Mouse (Mus musculus): ENCODE results near the gene Sirt6. TPM values are rescaled to one million over a fixed set of nuclear protein-coding genes. Genes with fewer than 3 reads are reported as not detected.

Sirt6 gene
- polyA plus RNA-seq, 1 experiment from 2014 or later: 52.7 TPM

- H3K27ac ChIP-seq: no peak overlapping the region
- H3K27me3 ChIP-seq: no peaks in the 10 kb centered on the region
- H3K9me3 ChIP-seq: no peaks in the 10 kb centered on the region
- H3K9ac ChIP-seq: no peak overlapping the region
- no peak overlapping the region for H3K4me3 ChIP-seq
- H3K36me3 ChIP-seq: peaks cover 44% of the 10 kb centered on the region
- no peak overlapping the region for H3K4me2 ChIP-seq
- no peak for ATAC-seq (ENCODE audit: insufficient number of reproducible peaks, insufficient read depth, low FRiP score, low TSS enrichment, low read depth)
- H3K4me1 ChIP-seq: 0 out of 2 replicates have a peak, but pooled peaks cover 7% of the 10 kb centered on the region
- WGBS: 65% methylated on average over 5 of the region's 5 CpGs
These were observed 7.6 kb downstream of the Sirt6 start for GRCm38 (mm10) chr10:81619976-81620375.

DNA sequence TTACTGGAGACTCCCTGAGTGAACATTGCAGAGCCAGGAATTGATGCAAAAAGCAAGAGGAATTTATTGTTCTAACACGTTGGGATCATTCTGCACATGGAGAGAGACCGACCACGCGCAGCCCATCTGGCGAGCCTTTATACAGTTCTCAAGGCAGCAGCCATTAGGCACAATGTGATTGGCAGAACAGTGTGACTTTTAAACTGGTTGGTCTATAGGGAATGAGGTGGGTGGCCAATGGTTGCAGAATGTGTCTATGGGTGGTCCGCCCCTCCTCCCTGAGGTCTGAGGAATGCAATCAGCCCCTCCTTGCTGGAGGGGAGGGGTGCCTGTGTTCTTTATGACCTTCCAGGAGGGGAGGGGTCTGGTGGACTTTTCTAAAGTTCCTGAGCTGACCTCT, 12.1 kb downstream of the Sirt6 start:
- H3K36me3 ChIP-seq: peaks cover 2% of the 10 kb centered on the region; the same call in 1 of the 2 replicates
- no peak overlapping the region for H3K27ac ChIP-seq
- ATAC-seq (ENCODE audit: insufficient number of reproducible peaks, insufficient read depth, low FRiP score, low TSS enrichment, low read depth): no peak
- WGBS: 63% methylated on average over 6 of the region's 6 CpGs
- H3K4me2 ChIP-seq: no peak overlapping the region
- no peaks in the 10 kb centered on the region for H3K9me3 ChIP-seq
- H3K9ac ChIP-seq: no peak overlapping the region
- H3K4me3 ChIP-seq: no peak overlapping the region
- H3K27me3 ChIP-seq: no peaks in the 10 kb centered on the region
- H3K4me1 ChIP-seq: 0 out of 2 replicates have a peak, but pooled peaks cover 8% of the 10 kb centered on the region

- H3K9me3 ChIP-seq: no peaks in the 10 kb centered on the region
- no peak overlapping the region for H3K4me2 ChIP-seq
- H3K27ac ChIP-seq: no peak overlapping the region
- ATAC-seq (ENCODE audit: insufficient number of reproducible peaks, insufficient read depth, low FRiP score, low TSS enrichment, low read depth): no peak
- H3K4me3 ChIP-seq: no peak overlapping the region
- WGBS: 58% methylated on average over 3 of the region's 3 CpGs
- H3K9ac ChIP-seq: no peak overlapping the region
- peaks cover 11% of the 10 kb centered on the region for H3K36me3 ChIP-seq
- H3K27me3 ChIP-seq: no peaks in the 10 kb centered on the region
- 0 out of 2 replicates have a peak, but pooled peaks cover 8% of the 10 kb centered on the region for H3K4me1 ChIP-seq
These were observed 14.8 kb downstream of the Sirt6 start for GRCm38 (mm10) chr10:81612779-81613178.

DNA sequence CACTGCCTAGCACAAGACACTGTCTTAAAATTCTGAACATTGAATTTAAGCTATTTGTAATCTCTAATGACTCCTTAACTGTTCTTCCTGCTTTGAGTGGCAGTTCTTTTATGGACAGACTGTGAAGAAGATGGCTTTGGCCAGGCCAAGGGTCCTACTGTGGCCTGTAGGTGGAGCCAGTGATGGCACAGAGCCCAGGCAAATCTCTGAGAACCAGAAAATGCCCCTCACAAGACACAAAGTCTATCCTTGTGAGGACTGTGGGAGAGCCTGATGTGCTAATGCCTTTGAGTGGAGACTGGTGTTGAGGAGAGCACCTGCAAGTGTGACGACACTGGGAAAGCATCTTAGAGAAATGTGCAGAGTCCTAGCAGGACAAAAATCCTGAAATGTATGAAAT, 19.3 kb downstream of the Sirt6 start:
- Histone ChIP-seq H3K36me3 (peaks cover 11% of the 10 kb centered on the region), H3K4me1 (peaks cover 23% of the 10 kb centered on the region), H3K9me3 (no peaks in the 10 kb centered on the region), H3K4me3 (no peak overlapping the region), H3K27ac (no peak overlapping the region), H3K27me3 (no peaks in the 10 kb centered on the region), H3K9ac (no peak overlapping the region), H3K4me2 (no peak overlapping the region)
- ATAC-seq (ENCODE audit: insufficient number of reproducible peaks, insufficient read depth, low FRiP score, low TSS enrichment, low read depth): no peak
- 93% methylated on average over 1 of the region's 1 CpGs for WGBS

DNA sequence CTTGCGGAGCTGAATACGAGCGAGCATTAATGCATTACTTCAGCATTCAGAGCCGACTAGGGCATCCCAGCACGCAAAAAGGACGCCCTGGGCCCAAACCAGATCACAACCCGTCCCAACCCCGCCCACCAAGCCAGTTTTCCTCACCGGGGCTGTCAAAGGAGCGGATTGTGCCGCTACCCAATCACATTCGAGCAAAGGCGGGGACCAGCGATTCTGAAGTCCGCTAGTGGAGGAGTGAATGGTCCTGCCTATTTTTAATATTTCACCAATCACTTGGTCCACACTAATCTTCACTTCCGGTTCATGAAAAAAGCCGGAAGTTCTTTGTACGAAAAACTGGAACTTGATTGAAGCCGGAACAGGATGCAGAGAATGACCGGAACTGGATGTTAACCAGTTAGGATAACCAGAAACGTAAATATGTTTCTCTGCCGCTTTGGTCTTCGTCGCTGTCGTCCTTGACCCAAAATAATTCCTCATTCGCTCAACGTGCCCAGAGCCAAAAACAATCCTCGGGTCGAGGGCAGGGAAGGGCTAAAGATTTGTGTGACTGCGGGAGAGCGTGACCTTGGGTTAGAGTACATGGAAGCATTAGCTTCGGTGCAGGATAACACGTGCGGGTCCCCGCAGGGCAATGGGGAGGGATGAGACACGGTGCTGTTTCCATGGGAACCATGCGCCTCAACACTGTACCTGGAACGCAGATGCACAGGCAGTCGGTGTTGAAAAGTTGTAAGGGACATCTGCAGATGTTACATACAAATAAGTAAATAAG, 21.4 kb downstream of the Sirt6 start, which contains the start of gene BC025920:
BC025920 (plus strand) TSS at position 297 of the 778 bp plus-strand sequence.
- peak within 1 kb of the TSS; percentile 93 for H3K27ac ChIP-seq
- peaks cover 11% of the 10 kb centered on the region for H3K36me3 ChIP-seq
- H3K4me1 ChIP-seq: peaks cover 37% of the 10 kb centered on the region
- peak within 1 kb of the TSS; percentile 74 for H3K9ac ChIP-seq
- peak within 1 kb of the TSS; percentile 84 for H3K4me2 ChIP-seq
- under 1% methylated on average over 39 of the region's 39 CpGs for WGBS
- ATAC-seq (ENCODE audit: insufficient number of reproducible peaks, insufficient read depth, low FRiP score, low TSS enrichment, low read depth): peak; percentile 81
- no peaks in the 10 kb centered on the region for H3K27me3 ChIP-seq
- H3K9me3 ChIP-seq: no peaks in the 10 kb centered on the region
- H3K4me3 ChIP-seq: peak within 1 kb of the TSS; percentile 60

- ATAC-seq (ENCODE audit: insufficient number of reproducible peaks, insufficient read depth, low FRiP score, low TSS enrichment, low read depth): no peak
- Histone ChIP-seq H3K4me1 (peaks cover 42% of the 10 kb centered on the region), H3K4me3 (peak overlapping the region; percentile 60), H3K27me3 (no peaks in the 10 kb centered on the region), H3K36me3 (peaks cover 11% of the 10 kb centered on the region), H3K9me3 (no peaks in the 10 kb centered on the region), H3K27ac (peak overlapping the region; percentile 93), H3K9ac (peak overlapping the region; percentile 67), H3K4me2 (peak overlapping the region; percentile 84)
- 3% methylated on average over 14 of the region's 14 CpGs for WGBS
These were observed 22.0 kb downstream of the Sirt6 start for GRCm38 (mm10) chr10:81605666-81605973.

GRCm38 (mm10) chr10:81604968-81605665, 22.5 kb downstream of the Sirt6 start:
- H3K36me3 ChIP-seq: peaks cover 11% of the 10 kb centered on the region
- H3K9ac ChIP-seq: peak overlapping the region; percentile 67
- H3K4me1 ChIP-seq: peaks cover 46% of the 10 kb centered on the region
- H3K27me3 ChIP-seq: no peaks in the 10 kb centered on the region
- no peaks in the 10 kb centered on the region for H3K9me3 ChIP-seq
- WGBS: 19% methylated on average over 29 of the region's 29 CpGs
- H3K27ac ChIP-seq: peak overlapping the region; percentile 93
- peak overlapping the region; percentile 60 for H3K4me3 ChIP-seq
- H3K4me2 ChIP-seq: peak overlapping the region; percentile 84
- no peak for ATAC-seq (ENCODE audit: insufficient number of reproducible peaks, insufficient read depth, low FRiP score, low TSS enrichment, low read depth)

DNA sequence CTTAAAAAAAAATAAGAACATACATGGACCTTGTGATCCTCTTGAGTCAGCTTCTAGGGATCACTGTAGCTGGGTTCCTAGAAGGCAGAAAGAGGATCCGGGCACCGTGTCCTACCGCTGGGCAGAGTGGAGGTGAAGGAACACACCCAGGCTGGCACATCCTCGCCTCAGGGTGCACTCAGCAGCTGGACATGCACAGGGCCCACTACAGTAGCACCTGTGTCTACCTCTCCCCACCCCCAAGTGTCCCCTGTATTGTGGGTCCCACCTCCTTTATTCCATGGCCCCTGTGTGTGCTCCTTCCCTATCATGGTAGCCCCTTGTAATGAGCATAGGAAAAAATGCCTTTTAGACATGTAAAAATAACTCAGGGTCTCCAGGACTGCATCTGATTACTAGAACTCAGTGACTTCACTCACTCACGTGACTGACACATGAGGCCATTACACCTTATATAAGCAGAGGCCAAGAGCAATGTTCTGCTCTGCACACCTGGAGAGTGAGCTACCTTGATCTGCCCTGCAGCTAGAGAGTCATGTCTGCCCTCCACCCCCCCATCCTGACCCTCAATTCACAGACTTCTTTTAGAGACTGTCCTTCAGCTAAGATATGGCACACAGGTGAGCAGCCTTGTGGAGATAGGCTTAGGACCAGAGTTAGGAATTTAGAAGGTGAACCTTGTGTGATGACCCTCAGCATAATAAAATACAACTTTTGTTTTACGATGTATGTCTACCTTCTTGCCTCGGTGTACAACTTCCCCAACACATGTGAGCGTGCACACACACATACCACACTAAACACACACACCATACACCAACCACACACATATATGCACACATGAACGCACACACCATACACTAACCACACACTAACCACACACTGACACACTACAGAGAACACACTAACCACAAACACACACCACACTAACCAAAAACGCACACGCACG, 23.3 kb downstream of the Sirt6 start:
- H3K9ac ChIP-seq: peak overlapping the region; percentile 23; the same call in 1 of the 2 replicates
- no peaks in the 10 kb centered on the region for H3K27me3 ChIP-seq
- peaks cover 47% of the 10 kb centered on the region for H3K4me1 ChIP-seq
- peaks cover 9% of the 10 kb centered on the region for H3K36me3 ChIP-seq
- H3K27ac ChIP-seq: no peak overlapping the region
- no peak for ATAC-seq (ENCODE audit: insufficient number of reproducible peaks, insufficient read depth, low FRiP score, low TSS enrichment, low read depth)
- WGBS: 73% methylated on average over 12 of the region's 12 CpGs
- peak overlapping the region; percentile 84 for H3K4me2 ChIP-seq
- no peak overlapping the region for H3K4me3 ChIP-seq
- H3K9me3 ChIP-seq: no peaks in the 10 kb centered on the region

DNA sequence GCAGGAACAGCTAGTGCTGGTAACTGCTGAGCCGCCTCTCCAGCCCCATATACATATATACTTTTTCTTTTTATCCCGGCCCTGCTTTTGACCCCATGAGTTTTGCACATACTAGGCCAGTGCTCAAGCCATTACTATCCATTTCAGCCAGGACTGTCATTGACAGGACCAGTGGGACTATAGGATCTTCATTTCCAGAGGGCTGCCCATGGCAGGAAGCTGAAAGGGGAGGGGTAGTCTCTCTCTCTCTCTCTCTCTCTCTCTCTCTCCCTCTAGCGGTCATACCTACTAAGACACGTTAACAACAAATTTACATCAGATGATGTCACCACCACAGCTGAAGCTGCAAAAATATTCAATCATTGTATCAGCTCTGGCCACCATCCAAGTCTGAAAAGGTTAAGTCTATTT, 24.9 kb downstream of the Sirt6 start:
- Histone ChIP-seq H3K9me3 (no peaks in the 10 kb centered on the region), H3K27ac (0 out of 2 replicates have a peak overlapping the region, but pooled peaks have one; percentile 33), H3K27me3 (no peaks in the 10 kb centered on the region), H3K4me3 (no peak overlapping the region), H3K36me3 (no peaks in the 10 kb centered on the region), H3K9ac (no peak overlapping the region), H3K4me1 (peaks cover 57% of the 10 kb centered on the region), H3K4me2 (no peak overlapping the region)
- 13% methylated on average over 4 of the region's 4 CpGs for WGBS
- ATAC-seq (ENCODE audit: insufficient number of reproducible peaks, insufficient read depth, low FRiP score, low TSS enrichment, low read depth): no peak

GRCm38 (mm10) chr10:81601396-81601905, 26.1 kb downstream of the Sirt6 start:
- H3K36me3 ChIP-seq: no peaks in the 10 kb centered on the region
- H3K4me3 ChIP-seq: 0 out of 2 replicates have a peak overlapping the region, but pooled peaks have one; percentile 35
- peak overlapping the region; percentile 81 for H3K27ac ChIP-seq
- H3K27me3 ChIP-seq: no peaks in the 10 kb centered on the region
- ATAC-seq (ENCODE audit: insufficient number of reproducible peaks, insufficient read depth, low FRiP score, low TSS enrichment, low read depth): no peak
- peaks cover 64% of the 10 kb centered on the region for H3K4me1 ChIP-seq
- H3K9me3 ChIP-seq: no peaks in the 10 kb centered on the region
- H3K4me2 ChIP-seq: peak overlapping the region; percentile 61
- 13% methylated on average over 7 of the region's 7 CpGs for WGBS
- H3K9ac ChIP-seq: peak overlapping the region; percentile 47; the same call in 1 of the 2 replicates

DNA sequence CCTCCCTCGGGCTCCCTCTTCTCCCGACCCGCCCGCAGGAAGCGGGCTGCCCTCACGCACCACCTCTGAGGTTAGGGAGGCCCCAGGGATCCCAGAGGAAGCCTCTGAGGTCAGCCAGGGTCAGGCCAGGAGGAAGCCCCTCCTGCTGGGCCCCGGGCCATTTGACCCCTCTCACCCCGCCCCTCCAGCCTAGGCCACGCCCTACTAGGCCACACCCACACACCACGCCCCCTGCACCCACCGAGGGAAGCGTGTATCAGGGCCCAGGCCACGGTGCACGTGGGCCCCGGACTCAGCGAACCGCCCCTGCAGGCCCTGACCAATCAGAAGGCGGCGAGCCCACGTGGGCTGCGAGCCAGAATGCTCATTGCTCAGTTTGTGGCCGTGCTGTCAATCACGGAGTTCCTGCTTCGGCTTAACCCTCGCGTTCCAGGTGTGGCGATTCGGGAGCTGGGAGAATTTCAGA, 26.8 kb downstream of the Sirt6 start, which contains the start of gene Tle6:
Tle6 (minus strand) TSS at position 336 of the 466 bp plus-strand sequence.
- Histone ChIP-seq H3K27ac (peak within 1 kb of the TSS; percentile 81), H3K27me3 (no peaks in the 10 kb centered on the region), H3K9ac (peak within 1 kb of the TSS; percentile 47; the same call in 1 of the 2 replicates), H3K4me3 (peak within 1 kb of the TSS; percentile 35), H3K9me3 (no peaks in the 10 kb centered on the region), H3K4me2 (peak within 1 kb of the TSS; percentile 61), H3K36me3 (no peaks in the 10 kb centered on the region), H3K4me1 (peaks cover 70% of the 10 kb centered on the region)
- under 1% methylated on average over 28 of the region's 28 CpGs for WGBS
- peak; percentile 82 for ATAC-seq (ENCODE audit: insufficient number of reproducible peaks, insufficient read depth, low FRiP score, low TSS enrichment, low read depth)

All from embryonic facial prominence, embryonic 13.5 days (tissue).